ENCODE assay signal across 16 mouse cellular contexts in the genomic region with DNA sequence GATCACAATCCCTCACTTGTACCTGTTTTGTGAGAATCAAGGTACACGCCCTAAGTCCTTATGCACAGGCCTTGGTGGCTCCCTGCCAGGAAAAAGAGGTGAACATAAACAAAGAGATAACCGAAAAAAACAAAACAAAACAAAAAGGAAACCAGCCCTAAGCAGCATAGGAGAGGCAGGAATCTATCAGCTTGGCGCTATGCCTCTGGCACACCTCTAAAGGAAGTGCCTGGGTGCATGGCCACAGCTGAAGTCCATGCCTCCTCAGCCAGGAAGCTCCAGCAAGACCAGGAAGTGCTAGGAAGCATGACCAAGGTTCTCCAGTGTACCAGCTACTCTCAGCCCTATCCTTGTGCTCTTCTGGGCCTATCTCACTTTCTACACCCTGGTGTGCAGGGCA. TPM values are rescaled to one million over a fixed set of nuclear protein-coding genes. Genes with fewer than 3 reads are reported as not detected.
DNase-seq lines count a peak whose midpoint lies in the region; ATAC-seq and TF ChIP-seq lines count a peak whose summit lies in the region.
"Had no signal": no experiment of that assay in that cellular context is flagged by ENCODE, and none has a peak within 500 bp of the region (broad histone marks: within the 10 kb centered on the region; RNA-seq: fewer than 3 reads in every experiment).

No protein-coding gene starts in this region.

- H3K9me3 ChIP-seq in kidney, embryonic 15.5 days (replicated peaks): no peaks in the 10 kb centered on the region
- no peaks in the 10 kb centered on the region for H3K9me3 ChIP-seq in intestine, embryonic 16.5 days (ENCODE audit: control insufficient read depth, low read length)
- H3K9me3 ChIP-seq: neural tube, embryonic 15.5 days had no signal

- no peak for TF ChIP-seq POLR2A in kidney, adult 2 months (IDR thresholded peaks at IDR 0.05; ENCODE audit: low read depth, low read length)

- peak; percentile 37 for DNase-seq in kidney, adult 2 months
- DNase-seq in 416B (ENCODE audit: low read depth): peak; percentile 36
- DNase-seq in lung, postnatal 25 days (ENCODE audit: low spot score): peak; percentile 54
- no peak for DNase-seq in left cerebral cortex, adult 2 months (ENCODE audit: extremely low spot score in 1 of 2, low spot score in 2 of 2)
- no peak for DNase-seq in gastrocnemius, adult 2 months
- DNase-seq: forebrain, postnatal 0 days; gastrocnemius, postnatal 25 days; right cerebral cortex, adult 18-20 months; spleen, adult 18-20 months had no signal

- no peak overlapping the region for H3K9ac ChIP-seq in kidney, embryonic 15.5 days
- H3K9ac ChIP-seq in intestine, embryonic 16.5 days (ENCODE audit: low read depth, low read length): no peak overlapping the region
- H3K9ac ChIP-seq: forebrain, postnatal 0 days; neural tube, embryonic 15.5 days had no signal

- no peak overlapping the region for H3K4me3 ChIP-seq in kidney, adult 2 months (ENCODE audit: insufficient read depth, low read depth, low read length)
- no peak overlapping the region for H3K4me3 ChIP-seq in kidney, embryonic 15.5 days (replicated peaks)
- no peak overlapping the region for H3K4me3 ChIP-seq in intestine, embryonic 16.5 days (ENCODE audit: low read length)
- H3K4me3 ChIP-seq in left cerebral cortex, adult 2 months: no peak overlapping the region
- H3K4me3 ChIP-seq in gastrocnemius, adult 2 months: no peak overlapping the region
- H3K4me3 ChIP-seq: neural tube, embryonic 15.5 days had no signal

- no peaks in the 10 kb centered on the region for H3K36me3 ChIP-seq in kidney, adult 2 months (ENCODE audit: control insufficient read depth, insufficient read depth, low read length)
- H3K36me3 ChIP-seq in kidney, embryonic 15.5 days: peaks cover 10% of the 10 kb centered on the region
- no peaks in the 10 kb centered on the region for H3K36me3 ChIP-seq in intestine, embryonic 16.5 days (ENCODE audit: control insufficient read depth, insufficient read depth, low read length)

- H3K4me1 ChIP-seq in kidney, adult 2 months (ENCODE audit: control insufficient read depth, insufficient read depth, low read length): peaks cover 4% of the 10 kb centered on the region; the same call in 1 of the 2 replicates
- H3K4me1 ChIP-seq in kidney, embryonic 15.5 days: 0 out of 2 replicates have a peak, but pooled peaks cover 6% of the 10 kb centered on the region
- H3K4me1 ChIP-seq in intestine, embryonic 16.5 days (ENCODE audit: control insufficient read depth, insufficient read depth, low read length): peaks cover 3% of the 10 kb centered on the region; the same call in 1 of the 2 replicates

- no peaks in the 10 kb centered on the region for H3K27me3 ChIP-seq in kidney, adult 2 months (replicated peaks; ENCODE audit: control insufficient read depth, insufficient read depth, low read length)
- H3K27me3 ChIP-seq in kidney, embryonic 15.5 days: no peaks in the 10 kb centered on the region
- H3K27me3 ChIP-seq in intestine, embryonic 16.5 days (replicated peaks; ENCODE audit: control insufficient read depth, insufficient read depth, low read length): no peaks in the 10 kb centered on the region
- H3K27me3 ChIP-seq: neural tube, embryonic 15.5 days had no signal

- no peak overlapping the region for H3K4me2 ChIP-seq in kidney, embryonic 15.5 days
- H3K4me2 ChIP-seq in intestine, embryonic 16.5 days (ENCODE audit: low read depth, low read length): no peak overlapping the region
- H3K4me2 ChIP-seq: neural tube, embryonic 15.5 days had no signal

- no peak for ATAC-seq in kidney, embryonic 15.5 days (replicated peaks; ENCODE audit: low FRiP score)
- peak; percentile 49 for ATAC-seq in intestine, embryonic 16.5 days
- ATAC-seq: activated CD4-positive, CD25-positive, alpha-beta regulatory T cell, adult 4 months; CD4-positive, CD25-positive, alpha-beta regulatory T cell, adult 4 months; forebrain, postnatal 0 days; hindbrain, postnatal 0 days had no signal

- WGBS in kidney, adult 2 months: 54% methylated on average over 3 of the region's 3 CpGs
- 70% methylated on average over 3 of the region's 3 CpGs for WGBS in kidney, embryonic 15.5 days
- WGBS in intestine, embryonic 16.5 days: 66% methylated on average over 3 of the region's 3 CpGs

- H3K27ac ChIP-seq in kidney, adult 2 months (ENCODE audit: insufficient read depth, low read depth, low read length): no peak overlapping the region
- no peak overlapping the region for H3K27ac ChIP-seq in kidney, embryonic 15.5 days
- no peak overlapping the region for H3K27ac ChIP-seq in intestine, embryonic 16.5 days (ENCODE audit: low read length)
- H3K27ac ChIP-seq in left cerebral cortex, adult 2 months: no peak overlapping the region
- H3K27ac ChIP-seq in gastrocnemius, adult 2 months: no peak overlapping the region
- H3K27ac ChIP-seq: hindbrain, postnatal 0 days; neural tube, embryonic 15.5 days had no signal

- no peak for TF ChIP-seq CTCF in kidney, adult 2 months (conservative IDR thresholded peaks at IDR 0.05; ENCODE audit: insufficient read depth, insufficient read length, low read depth, low read length)
- TF ChIP-seq CTCF in left cerebral cortex, adult 2 months (IDR thresholded peaks at IDR 0.05): no peak
- TF ChIP-seq CTCF in gastrocnemius, adult 2 months (IDR thresholded peaks at IDR 0.05): no peak

- intact Hi-C loops in left cerebral cortex, adult 2 months (cut with DNase I): no loop called here
- intact Hi-C loops in gastrocnemius, adult 2 months (cut with DNase I): loop anchor here (2.0 kb wide), 1 partner anchor 124 kb away; no protein-coding TSS in a partner anchor

RNA-seq across cellular contexts. Expression of a gene that starts 34.9 kb away (rescaled TPM):
- 0.14 and 0.78 TPM in 2 replicates for polyA plus RNA-seq in kidney, adult 2 months (2012; rRNA removed)
- 0.72 and 1.2 TPM in 2 replicates for polyA plus RNA-seq in kidney, embryonic 15.5 days (2015; fragmentation: Nextera tagmentation; extraction: Ambion mirVana)
- polyA plus RNA-seq in intestine, embryonic 16.5 days (2015; fragmentation: Nextera tagmentation; extraction: Ambion mirVana): 16.7 and 17.7 TPM in 2 replicates
- under 1 TPM in 1 of 2 experiments, not detected in 1; 0.56 TPM for total RNA-seq in left cerebral cortex, adult 2 months (2021)
- total RNA-seq in gastrocnemius, adult 2 months (2021): under 1 TPM in 1 of 2 experiments, not detected in 1; 0.42 TPM
- polyA plus RNA-seq: liver, adult 2 months had no signal

Comparison
In these comparisons a context has a peak if more than half of its experiments do, and no peak if none do; other contexts are left out.
1. DNase-seq: peak in kidney, adult 2 months (single experiment), 416B (single experiment) and lung, postnatal 25 days (single experiment); none in left cerebral cortex, adult 2 months (0 of 2) and gastrocnemius, adult 2 months (single experiment).